Mouse (Mus musculus): ENCODE data around the gene Acad11. TPM values are rescaled to one million over a fixed set of nuclear protein-coding genes. Genes with fewer than 3 reads are reported as not detected.
A peak's percentile ranks its signal among the peaks of the same experiment; 100 is the strongest.

Gene Acad11
- 10.9 and 11.1 TPM in 2 replicates for polyA plus RNA-seq (2014; fragmentation: Nextera tagmentation; extraction: Ambion mirVana)

GRCm38 (mm10) chr9:104063244-104063961 is at the start of gene Acad11:
Acad11 (plus strand) TSS chr9:104063377.
- peak; percentile 95 for ATAC-seq (replicated peaks; ENCODE audit: insufficient number of reproducible peaks, low FRiP score, low TSS enrichment, low read depth)
- H3K27me3 ChIP-seq (ENCODE audit: control insufficient read depth, insufficient read depth, low read length), result no peaks in the 10 kb centered on the region
- H3K4me2 ChIP-seq (ENCODE audit: low read depth, low read length), result peak within 1 kb of the TSS; percentile 85
- under 1% methylated on average over 30 of the region's 30 CpGs for WGBS
- H3K27ac ChIP-seq (replicated peaks; ENCODE audit: low read depth, low read length), result no peak within 1 kb of the TSS
- H3K9me3 ChIP-seq (replicated peaks; ENCODE audit: control insufficient read depth, low read length), result no peaks in the 10 kb centered on the region
- peaks cover 3% of the 10 kb centered on the region; the same call in 1 of the 2 replicates for H3K4me1 ChIP-seq (ENCODE audit: control insufficient read depth, insufficient read depth, low read length)
- peak within 1 kb of the TSS; percentile 99 for H3K4me3 ChIP-seq (ENCODE audit: low read depth, low read length)
- no peaks in the 10 kb centered on the region for H3K36me3 ChIP-seq (replicated peaks; ENCODE audit: control insufficient read depth, insufficient read depth, low read depth, low read length)
- peak; percentile 88 for DNase-seq (ENCODE audit: low spot score)
- peak within 1 kb of the TSS; percentile 84 for H3K9ac ChIP-seq (replicated peaks; ENCODE audit: low read length)

GRCm38 (mm10) chr9:104014526-104014925 is 48.7 kb upstream of the Acad11 start:
- H3K4me1 ChIP-seq (ENCODE audit: control insufficient read depth, insufficient read depth, low read length), result no peaks in the 10 kb centered on the region
- no peaks in the 10 kb centered on the region for H3K36me3 ChIP-seq (replicated peaks; ENCODE audit: control insufficient read depth, insufficient read depth, low read depth, low read length)
- ATAC-seq (replicated peaks; ENCODE audit: insufficient number of reproducible peaks, low FRiP score, low TSS enrichment, low read depth) (no peak), DNase-seq (ENCODE audit: low spot score) (no peak)
- H3K27me3 ChIP-seq (ENCODE audit: control insufficient read depth, insufficient read depth, low read length), result no peaks in the 10 kb centered on the region
- H3K4me3 ChIP-seq (ENCODE audit: low read depth, low read length), result no peak overlapping the region
- H3K4me2 ChIP-seq (ENCODE audit: low read depth, low read length), result no peak overlapping the region
- no peaks in the 10 kb centered on the region for H3K9me3 ChIP-seq (replicated peaks; ENCODE audit: control insufficient read depth, low read length)
- no peak overlapping the region for H3K9ac ChIP-seq (replicated peaks; ENCODE audit: low read length)
- WGBS, result 75% methylated on average over 1 of the region's 1 CpGs
- no peak overlapping the region for H3K27ac ChIP-seq (replicated peaks; ENCODE audit: low read depth, low read length)

GRCm38 (mm10) chr9:104021026-104021425 is 42.2 kb upstream of the Acad11 start:
- H3K36me3 ChIP-seq (replicated peaks; ENCODE audit: control insufficient read depth, insufficient read depth, low read depth, low read length), result no peaks in the 10 kb centered on the region; the same call in 1 of the 2 replicates
- H3K4me2 ChIP-seq (ENCODE audit: low read depth, low read length), result no peak overlapping the region
- WGBS, result 91% methylated on average over 10 of the region's 10 CpGs
- no peak overlapping the region for H3K4me3 ChIP-seq (ENCODE audit: low read depth, low read length)
- DNase-seq (ENCODE audit: low spot score) (no peak), ATAC-seq (replicated peaks; ENCODE audit: insufficient number of reproducible peaks, low FRiP score, low TSS enrichment, low read depth) (no peak)
- H3K9me3 ChIP-seq (replicated peaks; ENCODE audit: control insufficient read depth, low read length), result no peaks in the 10 kb centered on the region
- H3K27ac ChIP-seq (replicated peaks; ENCODE audit: low read depth, low read length), result no peak overlapping the region
- H3K9ac ChIP-seq (replicated peaks; ENCODE audit: low read length), result no peak overlapping the region
- H3K27me3 ChIP-seq (ENCODE audit: control insufficient read depth, insufficient read depth, low read length), result no peaks in the 10 kb centered on the region
- no peaks in the 10 kb centered on the region for H3K4me1 ChIP-seq (ENCODE audit: control insufficient read depth, insufficient read depth, low read length)

- DNase-seq (ENCODE audit: low spot score), result no peak
- Histone ChIP-seq H3K9ac (replicated peaks; ENCODE audit: low read length) (no peak overlapping the region), H3K27ac (replicated peaks; ENCODE audit: low read depth, low read length) (no peak overlapping the region), H3K4me3 (ENCODE audit: low read depth, low read length) (no peak overlapping the region), H3K27me3 (ENCODE audit: control insufficient read depth, insufficient read depth, low read length) (no peaks in the 10 kb centered on the region), H3K36me3 (replicated peaks; ENCODE audit: control insufficient read depth, insufficient read depth, low read depth, low read length) (no peaks in the 10 kb centered on the region; the same call in 1 of the 2 replicates), H3K4me2 (ENCODE audit: low read depth, low read length) (no peak overlapping the region), H3K9me3 (replicated peaks; ENCODE audit: control insufficient read depth, low read length) (no peaks in the 10 kb centered on the region), H3K4me1 (ENCODE audit: control insufficient read depth, insufficient read depth, low read length) (no peaks in the 10 kb centered on the region)
- WGBS, result 98% methylated on average over 8 of the region's 8 CpGs
- no peak for ATAC-seq (replicated peaks; ENCODE audit: insufficient number of reproducible peaks, low FRiP score, low TSS enrichment, low read depth)
Measured at GRCm38 (mm10) chr9:104027186-104027585, 36.0 kb upstream of the Acad11 start.

- Histone ChIP-seq H3K4me1 (ENCODE audit: control insufficient read depth, insufficient read depth, low read length) (no peaks in the 10 kb centered on the region), H3K4me2 (ENCODE audit: low read depth, low read length) (no peak overlapping the region), H3K4me3 (ENCODE audit: low read depth, low read length) (no peak overlapping the region), H3K9ac (replicated peaks; ENCODE audit: low read length) (no peak overlapping the region), H3K9me3 (replicated peaks; ENCODE audit: control insufficient read depth, low read length) (no peaks in the 10 kb centered on the region), H3K27me3 (ENCODE audit: control insufficient read depth, insufficient read depth, low read length) (no peaks in the 10 kb centered on the region), H3K27ac (replicated peaks; ENCODE audit: low read depth, low read length) (no peak overlapping the region), H3K36me3 (replicated peaks; ENCODE audit: control insufficient read depth, insufficient read depth, low read depth, low read length) (no peaks in the 10 kb centered on the region; the same call in 1 of the 2 replicates)
- DNase-seq (ENCODE audit: low spot score) (no peak), ATAC-seq (replicated peaks; ENCODE audit: insufficient number of reproducible peaks, low FRiP score, low TSS enrichment, low read depth) (no peak)
- WGBS, result 90% methylated on average over 11 of the region's 11 CpGs
Measured at GRCm38 (mm10) chr9:104029861-104030260, 33.3 kb upstream of the Acad11 start.

GRCm38 (mm10) chr9:104034231-104034630 is 28.9 kb upstream of the Acad11 start:
- H3K9me3 ChIP-seq (replicated peaks; ENCODE audit: control insufficient read depth, low read length), result no peaks in the 10 kb centered on the region
- no peak overlapping the region for H3K4me2 ChIP-seq (ENCODE audit: low read depth, low read length)
- no peaks in the 10 kb centered on the region for H3K4me1 ChIP-seq (ENCODE audit: control insufficient read depth, insufficient read depth, low read length)
- H3K4me3 ChIP-seq (ENCODE audit: low read depth, low read length), result no peak overlapping the region
- no peak overlapping the region for H3K27ac ChIP-seq (replicated peaks; ENCODE audit: low read depth, low read length)
- H3K36me3 ChIP-seq (replicated peaks; ENCODE audit: control insufficient read depth, insufficient read depth, low read depth, low read length), result no peaks in the 10 kb centered on the region; the same call in none of the 2 replicates
- DNase-seq (ENCODE audit: low spot score) (no peak), ATAC-seq (replicated peaks; ENCODE audit: insufficient number of reproducible peaks, low FRiP score, low TSS enrichment, low read depth) (no peak)
- H3K27me3 ChIP-seq (ENCODE audit: control insufficient read depth, insufficient read depth, low read length), result no peaks in the 10 kb centered on the region
- H3K9ac ChIP-seq (replicated peaks; ENCODE audit: low read length), result no peak overlapping the region
- WGBS, result 82% methylated on average over 8 of the region's 8 CpGs

- H3K4me1 ChIP-seq (ENCODE audit: control insufficient read depth, insufficient read depth, low read length), result no peaks in the 10 kb centered on the region
- no peaks in the 10 kb centered on the region for H3K9me3 ChIP-seq (replicated peaks; ENCODE audit: control insufficient read depth, low read length)
- no peak for DNase-seq (ENCODE audit: low spot score)
- H3K27ac ChIP-seq (replicated peaks; ENCODE audit: low read depth, low read length), result no peak overlapping the region
- H3K4me2 ChIP-seq (ENCODE audit: low read depth, low read length), result no peak overlapping the region
- 73% methylated on average over 6 of the region's 6 CpGs for WGBS
- no peak for ATAC-seq (replicated peaks; ENCODE audit: insufficient number of reproducible peaks, low FRiP score, low TSS enrichment, low read depth)
- no peak overlapping the region for H3K9ac ChIP-seq (replicated peaks; ENCODE audit: low read length)
- H3K36me3 ChIP-seq (replicated peaks; ENCODE audit: control insufficient read depth, insufficient read depth, low read depth, low read length), result no peaks in the 10 kb centered on the region; the same call in none of the 2 replicates
- no peak overlapping the region for H3K4me3 ChIP-seq (ENCODE audit: low read depth, low read length)
- H3K27me3 ChIP-seq (ENCODE audit: control insufficient read depth, insufficient read depth, low read length), result no peaks in the 10 kb centered on the region
Measured at GRCm38 (mm10) chr9:104034718-104035117, 28.5 kb upstream of the Acad11 start.

- no peak overlapping the region for H3K9ac ChIP-seq (replicated peaks; ENCODE audit: low read length)
- H3K4me3 ChIP-seq (ENCODE audit: low read depth, low read length), result no peak overlapping the region
- no peaks in the 10 kb centered on the region for H3K27me3 ChIP-seq (ENCODE audit: control insufficient read depth, insufficient read depth, low read length)
- DNase-seq (ENCODE audit: low spot score), result peak; percentile 84
- 0 out of 2 replicates have a peak, but pooled peaks have one; percentile 44 for ATAC-seq (replicated peaks; ENCODE audit: insufficient number of reproducible peaks, low FRiP score, low TSS enrichment, low read depth)
- no peaks in the 10 kb centered on the region for H3K9me3 ChIP-seq (replicated peaks; ENCODE audit: control insufficient read depth, low read length)
- H3K4me2 ChIP-seq (ENCODE audit: low read depth, low read length), result no peak overlapping the region
- no peaks in the 10 kb centered on the region for H3K4me1 ChIP-seq (ENCODE audit: control insufficient read depth, insufficient read depth, low read length)
- H3K27ac ChIP-seq (replicated peaks; ENCODE audit: low read depth, low read length), result no peak overlapping the region
- H3K36me3 ChIP-seq (replicated peaks; ENCODE audit: control insufficient read depth, insufficient read depth, low read depth, low read length), result no peaks in the 10 kb centered on the region; the same call in none of the 2 replicates
- WGBS, result 47% methylated on average over 24 of the region's 24 CpGs
Measured at GRCm38 (mm10) chr9:104035261-104036015, 27.7 kb upstream of the Acad11 start.
